In the genomic region with DNA sequence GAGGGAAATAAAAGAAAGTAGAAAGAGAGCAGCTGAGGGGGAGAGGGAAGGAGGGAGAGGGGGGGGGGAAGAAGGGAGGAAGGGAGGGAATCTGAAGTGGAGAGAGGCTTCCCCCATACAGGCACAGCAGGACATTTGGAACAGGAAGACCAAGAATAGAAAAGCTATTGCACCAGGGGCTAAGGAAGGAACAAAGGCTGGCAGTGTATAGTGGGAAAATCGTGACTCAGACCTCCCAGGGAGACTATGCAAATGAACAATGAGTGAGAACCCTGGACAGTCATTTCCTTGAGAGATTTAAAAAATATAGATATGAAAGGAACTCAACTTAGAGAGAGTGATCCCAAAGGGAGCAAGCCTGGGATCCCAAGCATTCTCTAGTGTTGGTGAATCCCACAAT, we compare ENCODE assay signal across 9 mouse cellular contexts.
DNase-seq lines count a peak whose midpoint lies in the region; ATAC-seq and TF ChIP-seq lines count a peak whose summit lies in the region.
"Had no signal": no experiment of that assay in that cellular context is flagged by ENCODE, and none has a peak within 500 bp of the region (broad histone marks: within the 10 kb centered on the region; RNA-seq: fewer than 3 reads in every experiment).

No protein-coding gene starts in this region.

- H3K9ac ChIP-seq in lung, postnatal 0 days (replicated peaks; ENCODE audit: low read depth): no peak overlapping the region
- no peak overlapping the region for H3K9ac ChIP-seq in heart, embryonic 16.5 days (ENCODE audit: low read length)
- H3K9ac ChIP-seq: neural tube, embryonic 13.5 days had no signal

- TF ChIP-seq CTCF in lung, postnatal 0 days (IDR thresholded peaks at IDR 0.05): no peak

- H3K9me3 ChIP-seq in lung, postnatal 0 days (ENCODE audit: low read length): no peaks in the 10 kb centered on the region
- H3K9me3 ChIP-seq in heart, embryonic 16.5 days (replicated peaks; ENCODE audit: control insufficient read depth, low read length): no peaks in the 10 kb centered on the region
- H3K9me3 ChIP-seq: neural tube, embryonic 13.5 days had no signal

- no peak overlapping the region for H3K27ac ChIP-seq in lung, postnatal 0 days (ENCODE audit: low read length)
- peak overlapping the region; percentile 40; the same call in 1 of the 2 replicates for H3K27ac ChIP-seq in heart, embryonic 16.5 days (ENCODE audit: low read length)
- H3K27ac ChIP-seq: neural tube, embryonic 13.5 days had no signal

- no peaks in the 10 kb centered on the region for H3K36me3 ChIP-seq in lung, postnatal 0 days (ENCODE audit: insufficient read depth, low read length)
- no peaks in the 10 kb centered on the region for H3K36me3 ChIP-seq in heart, embryonic 16.5 days (ENCODE audit: control insufficient read depth, insufficient read depth)
- H3K36me3 ChIP-seq: neural tube, embryonic 13.5 days had no signal

- ATAC-seq in lung, postnatal 0 days: peak; percentile 72
- 0 out of 2 replicates have a peak, but pooled peaks have one; percentile 45 for ATAC-seq in heart, embryonic 16.5 days (replicated peaks; ENCODE audit: extremely low read depth, insufficient read depth, low FRiP score)

- no peaks in the 10 kb centered on the region for H3K27me3 ChIP-seq in lung, postnatal 0 days (replicated peaks; ENCODE audit: insufficient read depth, low read length)
- no peaks in the 10 kb centered on the region for H3K27me3 ChIP-seq in heart, embryonic 16.5 days (ENCODE audit: control insufficient read depth, insufficient read depth, low read length)
- H3K27me3 ChIP-seq: neural tube, embryonic 13.5 days had no signal

- TF ChIP-seq EP300 in lung, postnatal 0 days (IDR thresholded peaks at IDR 0.05): peak; percentile 64

- intact Hi-C loops in gastrocnemius, postnatal 14 days (cut with DNase I; ENCODE audit: low total_unique reads): no loop called here

- H3K4me2 ChIP-seq in lung, postnatal 0 days (replicated peaks; ENCODE audit: low read depth, low read length): no peak overlapping the region
- H3K4me2 ChIP-seq in heart, embryonic 16.5 days (ENCODE audit: low read depth, low read length): no peak overlapping the region
- H3K4me2 ChIP-seq: neural tube, embryonic 13.5 days had no signal

- DNase-seq in frontal cortex, adult 2 months (ENCODE audit: extremely low spot score in 1 of 2, low spot score in 1 of 2): peak; percentile 4 to 46
- no peak for DNase-seq in frontal cortex, postnatal 25 days (ENCODE audit: low spot score in 2 of 2)
- DNase-seq in lung, postnatal 0 days (ENCODE audit: low spot score): peak; percentile 76
- DNase-seq in lung, postnatal 36 days: no peak
- peak; percentile 37 for DNase-seq in adipocyte (ENCODE audit: low spot score)
- no peak for DNase-seq in gastrocnemius, postnatal 14 days
- DNase-seq in gastrocnemius, postnatal 25 days: no peak

- 4% methylated on average over 1 of the region's 1 CpGs for WGBS in lung, postnatal 0 days
- 36% methylated on average over 1 of the region's 1 CpGs for WGBS in heart, embryonic 16.5 days

- no peaks in the 10 kb centered on the region for H3K4me1 ChIP-seq in lung, postnatal 0 days (ENCODE audit: insufficient read depth, low read depth, low read length)
- H3K4me1 ChIP-seq in heart, embryonic 16.5 days (ENCODE audit: control insufficient read depth, insufficient read depth, low read length): 0 out of 2 replicates have a peak, but pooled peaks cover 4% of the 10 kb centered on the region

- H3K4me3 ChIP-seq in lung, postnatal 0 days (ENCODE audit: low read depth, low read length): no peak overlapping the region
- no peak overlapping the region for H3K4me3 ChIP-seq in heart, embryonic 16.5 days (ENCODE audit: low read length)
- H3K4me3 ChIP-seq: neural tube, embryonic 13.5 days had no signal

Comparison
In these comparisons a context has a peak if more than half of its experiments do, and no peak if none do; other contexts are left out.
1. DNase-seq: peak in frontal cortex, adult 2 months (2 of 2), lung, postnatal 0 days (single experiment) and adipocyte (single experiment); none in frontal cortex, postnatal 25 days (0 of 2), lung, postnatal 36 days (single experiment), gastrocnemius, postnatal 14 days (single experiment) and gastrocnemius, postnatal 25 days (single experiment).